Mouse (Mus musculus) liver, adult 2 months (tissue): ENCODE results near the gene Ninj1. TPM values are rescaled to one million over a fixed set of nuclear protein-coding genes. Genes with fewer than 3 reads are reported as not detected.
A peak's percentile ranks its signal among the peaks of the same experiment; 100 is the strongest.

Source experiments
- DNase-seq: peaks from one replicate; pipeline ENCODE4 v3.0.0-alpha.2; 2011; ENCODE audit warnings: low read depth, low spot score; ENCODE audit errors: extremely low read depth
- H3K27ac ChIP-seq: fragments of 200-500 bp; replicated peaks from 2 replicates; pipeline ENCODE4 v1.5.1; 2012; ENCODE audit warnings: low read depth, mild to moderate bottlenecking, control low read depth, inconsistent platforms, low read length; ENCODE audit not compliant: insufficient read depth
- H3K27me3 ChIP-seq: fragments of 200-500 bp; 2 replicates; pipeline ENCODE4 v1.6.1; 2012; ENCODE audit warnings: mild to moderate bottlenecking, moderate library complexity, low read length, inconsistent platforms; ENCODE audit not compliant: control insufficient read depth, insufficient read depth
- H3K36me3 ChIP-seq: fragments of 200-500 bp; 2 replicates; pipeline ENCODE4 v1.6.1; 2012; ENCODE audit warnings: low read length, inconsistent platforms; ENCODE audit not compliant: control insufficient read depth, insufficient read depth
- H3K4me1 ChIP-seq: fragments of 200-500 bp; 2 replicates; pipeline ENCODE4 v1.6.1; 2011; ENCODE audit warnings: low read length; ENCODE audit not compliant: control insufficient read depth, insufficient read depth
- H3K4me3 ChIP-seq: fragments of 200-500 bp; 2 replicates; pipeline ENCODE4 v1.5.1; 2011; ENCODE audit warnings: low read depth, mild to moderate bottlenecking, control low read depth, low read length, moderate library complexity; ENCODE audit not compliant: insufficient read depth
- H3K79me2 ChIP-seq: fragments of 200-500 bp; 2 replicates; pipeline ENCODE4 v1.6.1; 2012; ENCODE audit warnings: inconsistent platforms, mild to moderate bottlenecking, low read length, moderate library complexity; ENCODE audit not compliant: control insufficient read depth, insufficient read depth
- H3K9ac ChIP-seq: fragments of 200-500 bp; 2 replicates; pipeline ENCODE4 v1.6.1; 2012; ENCODE audit warnings: low read depth, mild to moderate bottlenecking, control low read depth, inconsistent platforms, low read length
- CTCF ChIP-seq: fragments of 200-500 bp; IDR thresholded peaks from 2 replicates; pipeline ENCODE4 v1.5.1; 2011; ENCODE audit warnings: low read depth, low read length, control low read depth
- POLR2A ChIP-seq: fragments of 200-500 bp; IDR thresholded peaks from 2 replicates; pipeline ENCODE4 v1.6.1; 2011; ENCODE audit warnings: low read length, control low read depth; ENCODE audit not compliant: insufficient read depth; ENCODE audit errors: extremely low read depth
- WGBS: fragments of 180-500 bp; shearing (Covaris S2); methylation state at CpG from one replicate; pipeline ENCODE4 v1.1.7; 2018; 5-methylcytosine and 5-hydroxymethylcytosine counted together
- polyA plus RNA-seq: library from polyadenylated mRNA; depleted of rRNA; stranded (reverse); fragments of >200 nt; gene quantifications from 2 replicates; pipeline ENCODE4 v1.2.3, GENCODE M21; 2012
- total RNA-seq: library from RNA; depleted of rRNA; stranded (reverse); fragments of >200 nt; gene quantifications from 2 replicates; pipeline ENCODE4 v1.2.3, GENCODE M21; 2014

The Ninj1 gene
- total and polyA plus RNA-seq, 2 experiments: 178 to 1,040 TPM

- 90% methylated on average over 3 of the region's 3 CpGs for WGBS
- Histone ChIP-seq H3K36me3 (no peaks in the 10 kb centered on the region), H3K79me2 (no peaks in the 10 kb centered on the region), H3K9ac (no peak overlapping the region), H3K27ac (no peak overlapping the region), H3K4me1 (peaks cover 21% of the 10 kb centered on the region), H3K27me3 (no peaks in the 10 kb centered on the region), H3K4me3 (no peak overlapping the region)
- no peak for DNase-seq
- TF ChIP-seq CTCF (no peak), POLR2A (no peak)
Measured at GRCm38 (mm10) chr13:49181411-49181984, 5.8 kb upstream of the Ninj1 start.

GRCm38 (mm10) chr13:49183161-49183560, 4.1 kb upstream of the Ninj1 start:
- no peak for DNase-seq
- TF ChIP-seq CTCF (no peak), POLR2A (no peak)
- Histone ChIP-seq H3K4me1 (peaks cover 23% of the 10 kb centered on the region), H3K27ac (no peak overlapping the region), H3K9ac (no peak overlapping the region; the same call in 1 of the 2 replicates), H3K27me3 (no peaks in the 10 kb centered on the region), H3K36me3 (no peaks in the 10 kb centered on the region), H3K4me3 (no peak overlapping the region), H3K79me2 (no peaks in the 10 kb centered on the region)
- WGBS: 61% methylated on average over 5 of the region's 5 CpGs

- H3K4me3 ChIP-seq: no peak overlapping the region
- WGBS: 21% methylated on average over 5 of the region's 5 CpGs
- no peaks in the 10 kb centered on the region for H3K36me3 ChIP-seq
- no peaks in the 10 kb centered on the region; the same call in 1 of the 2 replicates for H3K79me2 ChIP-seq
- TF ChIP-seq POLR2A (no peak), CTCF (no peak)
- peak; percentile 41 for DNase-seq
- H3K9ac ChIP-seq: no peak overlapping the region; the same call in 1 of the 2 replicates
- H3K27me3 ChIP-seq: no peaks in the 10 kb centered on the region
- H3K4me1 ChIP-seq: peaks cover 20% of the 10 kb centered on the region
- H3K27ac ChIP-seq: no peak overlapping the region
Measured at GRCm38 (mm10) chr13:49183646-49184045, 3.6 kb upstream of the Ninj1 start.

- Histone ChIP-seq H3K36me3 (no peaks in the 10 kb centered on the region), H3K4me3 (peak overlapping the region; percentile 10; the same call in 1 of the 2 replicates), H3K27ac (peak overlapping the region; percentile 60), H3K27me3 (no peaks in the 10 kb centered on the region), H3K79me2 (peaks cover 7% of the 10 kb centered on the region; the same call in 1 of the 2 replicates), H3K4me1 (peaks cover 33% of the 10 kb centered on the region), H3K9ac (peak overlapping the region; percentile 33)
- DNase-seq: peak; percentile 57
- WGBS: 14% methylated on average over 11 of the region's 11 CpGs
- TF ChIP-seq CTCF (no peak), POLR2A (no peak)
Measured at GRCm38 (mm10) chr13:49186798-49187287, 442 bp upstream of the Ninj1 start.

- peaks cover 40% of the 10 kb centered on the region for H3K4me1 ChIP-seq
- no peaks in the 10 kb centered on the region for H3K36me3 ChIP-seq
- peaks cover 14% of the 10 kb centered on the region for H3K79me2 ChIP-seq
- peak overlapping the region; percentile 86 for H3K27ac ChIP-seq
- no peaks in the 10 kb centered on the region for H3K27me3 ChIP-seq
- TF ChIP-seq POLR2A (no peak), CTCF (no peak)
- H3K4me3 ChIP-seq: peak overlapping the region; percentile 86
- DNase-seq: no peak
- 4% methylated on average over 15 of the region's 15 CpGs for WGBS
- peak overlapping the region; percentile 95 for H3K9ac ChIP-seq
Measured at GRCm38 (mm10) chr13:49188219-49188965, 1.1 kb downstream of the Ninj1 start.
